Mouse (Mus musculus) embryonic facial prominence, embryonic 15.5 days (tissue): ENCODE measurements around the gene Gm21820. TPM values are rescaled to one million over a fixed set of nuclear protein-coding genes. Genes with fewer than 3 reads are reported as not detected.
"Not testable (repeated sequence)": the region's sequence is repeated elsewhere in the genome, so short reads cannot be mapped to it uniquely, and the experiment has no call there.

Experiments
- ATAC-seq: fragments of 200-750 bp; cut with Nextera tagmentation; 2 replicates; pipeline ENCODE4 v1.8.0; 2017; ENCODE audit warnings: low read depth, moderate TSS enrichment; ENCODE audit not compliant: insufficient number of reproducible peaks, low FRiP score, low TSS enrichment
- H3K27ac ChIP-seq: fragments of 300-500 bp; sonication (generic); replicated peaks from 2 replicates; pipeline ENCODE4 v1.5.1; 2015; ENCODE audit warnings: mild to moderate bottlenecking, inconsistent platforms
- H3K27me3 ChIP-seq: fragments of 300-500 bp; sonication (generic); 2 replicates; pipeline ENCODE4 v1.6.1; 2015; ENCODE audit warnings: inconsistent platforms
- H3K36me3 ChIP-seq: fragments of 300-500 bp; sonication (generic); 2 replicates; pipeline ENCODE4 v1.6.1; 2015; ENCODE audit warnings: mild to moderate bottlenecking, inconsistent platforms
- H3K4me1 ChIP-seq: fragments of 300-500 bp; sonication (generic); 2 replicates; pipeline ENCODE4 v1.6.1; 2015; ENCODE audit warnings: inconsistent platforms
- H3K4me2 ChIP-seq: fragments of 300-500 bp; sonication (generic); replicated peaks from 2 replicates; pipeline ENCODE4 v1.6.1; 2015; ENCODE audit warnings: mild to moderate bottlenecking, inconsistent platforms
- H3K4me3 ChIP-seq: fragments of 300-500 bp; sonication (generic); replicated peaks from 2 replicates; pipeline ENCODE4 v1.5.1; 2015; ENCODE audit warnings: mild to moderate bottlenecking, inconsistent platforms
- H3K9ac ChIP-seq: fragments of 300-500 bp; sonication (generic); 2 replicates; pipeline ENCODE4 v1.6.1; 2015; ENCODE audit warnings: inconsistent platforms
- H3K9me3 ChIP-seq: fragments of 300-500 bp; sonication (generic); replicated peaks from 2 replicates; pipeline ENCODE4 v1.6.1; 2016; ENCODE audit warnings: inconsistent platforms
- WGBS: fragments of 180-500 bp; shearing (Covaris S2); methylation state at CpG from one replicate; pipeline ENCODE4 v1.1.7; 2015; 5-methylcytosine and 5-hydroxymethylcytosine counted together
- polyA plus RNA-seq: library from polyadenylated mRNA; unstranded; fragments of >200 nt; fragmentation: Nextera tagmentation; extraction: Ambion mirVana; gene quantifications from 2 replicates; pipeline ENCODE4 v1.2.1, GENCODE M21; 2015

Gene Gm21820
- polyA plus RNA-seq: not detected in 2 replicates

DNA sequence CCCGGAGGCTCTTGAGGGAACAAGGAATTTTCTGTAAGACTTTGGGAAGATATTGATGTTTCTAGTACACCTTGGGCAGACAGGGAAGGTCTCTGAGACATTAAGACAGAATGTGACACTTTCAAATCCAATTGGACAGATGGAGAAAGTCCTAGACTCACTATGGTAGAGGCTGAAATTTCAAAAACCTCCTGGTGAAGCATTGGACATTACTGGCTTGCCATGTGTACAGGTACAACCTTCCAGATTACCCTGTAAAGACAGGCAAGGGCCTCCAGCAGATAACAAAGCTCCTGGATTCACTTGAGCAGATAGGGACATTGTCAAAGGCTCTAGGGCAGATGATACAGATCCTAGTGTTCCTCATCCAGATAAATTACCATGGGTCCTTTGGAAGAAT, at the start of gene Gm21820:
Gene Gm21820, minus strand, starts transcription at position 101 of the 400 bp plus-strand sequence.
- H3K36me3 ChIP-seq, H3K4me3 ChIP-seq, H3K27ac ChIP-seq, H3K9me3 ChIP-seq, H3K9ac ChIP-seq, H3K4me2 ChIP-seq, ATAC-seq, H3K27me3 ChIP-seq, H3K4me1 ChIP-seq: not testable (repeated sequence)
- WGBS: 81% methylated on average over 1 of the region's 1 CpGs

Other genes starting within 250 kb of the Gm21820 start
- gene Gm20918, start 205.5 kb downstream of the Gm21820 start, polyA plus RNA-seq: not detected in 2 replicates